Mouse (Mus musculus) layer of hippocampus, postnatal 25 days (tissue): ENCODE measurements around the gene Zfp445. TPM values are rescaled to one million over a fixed set of nuclear protein-coding genes. Genes with fewer than 3 reads are reported as not detected.
A peak's percentile ranks its signal among the peaks of the same experiment; 100 is the strongest.
"Not testable (repeated sequence)": the region's sequence is repeated elsewhere in the genome, so short reads cannot be mapped to it uniquely, and the experiment has no call there.

ENCODE experiments used
- DNase-seq, 2 experiments: peaks; one replicate each; pipeline ENCODE4 v3.0.0; 2022; ENCODE audit warnings: mixed read lengths in 2 of 2, low spot score in 1 of 2; ENCODE audit errors: extremely low spot score in 1 of 2
- total RNA-seq, 2 experiments: library from RNA; stranded (reverse); gene quantifications; 2 replicates each; pipeline ENCODE4 v1.2.3; 2021

Zfp445 gene
- total RNA-seq, result 100 to 1,000 TPM; 137 to 183 TPM

- peak; percentile 59 to 64 for DNase-seq
These were observed at the start of gene Zfp445 for GRCm38 (mm10) chr9:122865697-122866166. TSS of gene Zfp445 (minus strand) at chr9:122866006.

DNA sequence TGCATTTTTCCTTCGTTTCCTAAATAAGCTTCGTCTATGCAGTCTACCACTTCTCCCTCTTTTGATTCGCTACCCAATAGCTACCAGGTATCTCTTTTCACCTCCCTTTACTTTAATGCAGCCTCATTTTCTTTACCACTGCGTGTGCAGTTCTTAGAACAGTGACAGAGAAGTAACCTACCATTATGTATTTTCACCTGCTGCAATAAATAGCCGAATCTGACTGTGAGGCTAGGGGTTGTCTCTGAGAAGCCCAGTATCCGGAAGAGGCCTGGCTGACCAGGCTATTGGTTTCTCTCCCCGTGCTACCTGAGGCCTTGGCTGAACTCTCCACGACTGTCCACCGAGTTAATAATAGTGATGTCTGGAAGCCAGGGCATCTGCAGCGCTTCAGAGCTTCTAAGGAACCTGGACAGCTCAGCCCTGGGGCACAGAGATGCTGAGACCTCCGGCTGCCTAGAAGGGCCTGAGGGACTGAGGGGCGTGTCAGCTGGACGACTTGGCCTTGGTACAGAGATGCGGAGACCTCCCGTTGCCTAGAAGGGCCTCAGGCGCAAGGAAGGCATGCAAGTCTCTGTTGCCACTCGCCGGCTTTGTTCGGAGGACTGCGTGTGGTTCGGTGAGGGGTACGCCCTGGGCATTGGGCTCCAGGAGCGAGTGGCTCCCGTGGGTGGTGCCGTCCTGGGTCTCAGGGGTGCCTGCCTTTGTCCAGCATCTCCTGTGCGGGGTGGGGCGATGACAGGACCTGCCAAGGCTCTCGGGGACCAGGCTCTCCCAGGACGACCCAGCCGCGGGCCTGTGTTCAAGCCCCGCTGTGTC is 37.1 kb upstream of the Zfp445 start:
- DNase-seq, result peak; percentile 10 to 29

DNA sequence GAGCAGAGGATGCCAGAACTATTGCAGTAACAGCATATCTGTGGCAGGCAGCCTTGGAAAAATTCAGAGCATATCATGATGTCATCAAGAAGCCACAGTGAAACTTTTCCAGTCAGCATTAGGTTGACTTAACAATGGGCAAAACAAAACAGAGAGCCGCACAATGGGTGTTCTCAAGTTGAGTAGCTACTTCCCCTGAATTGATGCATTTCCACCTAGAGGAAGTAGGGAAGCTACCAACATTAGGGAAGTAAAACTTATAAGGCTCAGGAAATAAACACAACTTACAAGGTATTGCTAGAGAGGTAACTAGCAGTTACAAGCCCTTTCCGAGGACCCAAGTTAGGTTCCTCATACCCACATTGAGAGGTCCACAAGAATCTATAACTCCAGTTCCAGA is 35.2 kb upstream of the Zfp445 start:
- no peak for DNase-seq

GRCm38 (mm10) chr9:122886372-122887179 is 20.8 kb upstream of the Zfp445 start:
- peak; percentile 43 to 49 for DNase-seq

DNA sequence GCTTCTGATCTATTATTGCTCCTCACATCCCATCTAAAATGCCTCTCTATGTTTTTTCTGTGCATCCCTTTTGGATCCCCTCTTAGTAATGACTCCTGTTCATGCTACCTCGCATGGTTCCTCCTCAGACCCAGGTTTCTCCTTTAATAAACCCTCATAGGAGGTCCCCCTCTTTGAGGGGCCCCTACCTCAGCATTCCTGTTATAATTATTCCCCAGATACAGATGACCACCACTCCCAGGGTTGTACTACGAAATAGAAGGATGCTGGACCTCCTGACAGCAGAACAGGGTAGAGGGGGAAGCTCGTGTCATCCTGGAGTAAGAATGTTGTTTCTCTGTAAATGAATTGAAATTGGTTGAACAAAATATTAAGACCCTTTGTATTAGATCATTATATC is 19.6 kb upstream of the Zfp445 start, which contains the start of gene Zkscan7:
Gene Zkscan7 (plus strand): TSS at position 301 of the 400 bp plus-strand sequence.
- DNase-seq, result no peak

- DNase-seq, result no peak
These were observed 9.3 kb upstream of the Zfp445 start for GRCm38 (mm10) chr9:122875145-122875544.

DNA sequence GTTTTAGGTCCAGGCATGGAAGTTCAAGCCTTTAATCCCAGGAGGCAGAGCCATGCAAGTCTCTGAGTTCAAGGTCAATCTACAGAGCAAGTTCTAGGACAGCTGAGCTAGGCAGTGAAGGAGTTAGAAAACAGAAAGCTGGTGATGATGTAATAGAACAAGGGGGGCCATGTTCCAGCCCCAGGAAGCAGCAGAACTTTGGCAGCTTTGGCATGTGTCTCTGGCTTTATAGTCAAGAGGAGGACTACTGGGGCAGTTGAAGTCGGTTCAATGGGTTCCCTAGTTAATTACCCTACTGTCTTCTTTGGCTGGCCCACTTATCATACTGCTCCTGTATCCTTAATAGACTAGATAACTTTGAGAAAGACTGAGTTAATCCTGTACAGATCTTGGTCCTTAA is 8.8 kb upstream of the Zfp445 start:
- no peak for DNase-seq

GRCm38 (mm10) chr9:122872595-122872994 is 6.8 kb upstream of the Zfp445 start:
- DNase-seq, result no peak

- no peak for DNase-seq
These were observed 386 bp upstream of the Zfp445 start for GRCm38 (mm10) chr9:122866192-122866591.

DNA sequence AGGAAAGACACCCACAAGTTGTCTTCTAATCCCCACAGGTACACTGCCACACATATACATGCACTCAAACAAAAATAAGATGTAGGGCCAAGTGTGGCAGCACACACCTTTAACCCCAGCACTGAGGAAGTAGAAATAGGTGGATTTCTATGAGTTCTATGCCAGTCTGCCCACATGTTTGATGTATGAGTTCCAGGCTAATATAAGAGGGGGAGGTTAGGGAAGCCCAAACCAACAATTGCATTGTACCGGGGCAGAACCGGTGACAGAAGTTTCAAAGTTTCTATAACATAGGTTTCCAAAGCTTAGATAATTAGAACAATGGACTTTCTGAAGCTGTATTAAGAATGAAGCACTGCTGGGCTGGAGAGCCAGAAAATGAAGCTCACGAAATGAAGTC is 958 bp downstream of the Zfp445 start:
- DNase-seq, result no peak

GRCm38 (mm10) chr9:122863731-122864130 is 2.1 kb downstream of the Zfp445 start:
- no peak for DNase-seq

DNA sequence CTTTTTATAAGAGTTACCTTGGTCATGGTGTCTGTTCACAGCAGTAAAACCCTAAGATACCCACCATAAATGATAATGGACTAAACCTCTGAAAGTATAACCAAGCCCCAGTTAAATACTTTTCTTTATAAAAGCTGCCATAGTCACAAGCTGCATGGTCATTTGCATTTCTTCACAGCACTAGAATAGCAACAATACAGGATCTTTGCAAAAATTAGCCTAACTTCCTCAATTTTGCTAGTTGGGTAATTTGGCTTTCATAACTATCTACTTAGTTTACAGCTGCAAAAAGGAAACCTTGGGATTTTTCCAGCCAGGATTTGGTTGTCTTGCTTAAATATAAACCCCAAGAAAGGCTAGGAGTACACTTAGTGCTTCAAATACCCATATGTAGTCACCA is 5.1 kb downstream of the Zfp445 start:
- no peak for DNase-seq

- no peak for DNase-seq
These were observed 9.1 kb downstream of the Zfp445 start for GRCm38 (mm10) chr9:122856716-122857115.

DNA sequence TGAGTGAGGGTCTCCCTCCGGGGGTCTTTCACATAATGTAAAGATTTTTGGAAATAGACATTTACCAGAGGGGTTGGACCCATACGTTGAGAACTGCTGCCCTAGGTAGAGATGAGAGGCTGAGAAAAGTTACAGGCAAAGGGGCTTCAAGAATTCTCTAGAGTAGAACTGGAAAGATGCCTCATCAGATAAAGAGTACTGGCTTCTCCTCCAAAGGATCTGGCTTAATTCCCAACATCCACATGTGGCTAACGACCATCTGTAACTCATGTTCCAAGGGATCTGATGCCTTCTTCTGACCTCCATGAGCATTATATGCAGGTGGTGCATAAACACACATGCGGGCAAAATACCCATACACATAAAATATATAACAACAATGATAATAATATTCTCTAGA is 10.2 kb downstream of the Zfp445 start:
- DNase-seq, result no peak

DNA sequence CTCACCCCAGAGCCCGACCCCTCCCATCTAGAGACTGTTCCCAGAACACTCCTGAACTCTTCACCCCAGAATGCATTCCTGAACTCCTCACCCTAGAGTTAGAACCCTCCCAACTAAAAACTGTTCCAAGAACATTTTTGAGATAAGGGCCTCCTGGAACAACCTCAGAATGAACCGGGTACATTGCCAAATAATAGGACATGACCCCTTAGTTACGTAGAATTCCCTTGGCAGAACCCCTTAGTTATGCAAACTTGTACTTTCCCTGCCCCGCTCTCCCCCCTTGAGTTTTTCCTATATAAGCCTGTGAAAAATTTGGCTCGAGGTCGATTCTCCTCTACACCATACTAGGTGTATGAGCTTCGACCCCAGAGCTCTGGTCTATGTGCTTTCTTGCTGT is 10.7 kb downstream of the Zfp445 start:
- not testable (repeated sequence) for DNase-seq

GRCm38 (mm10) chr9:122854526-122854925 is 11.3 kb downstream of the Zfp445 start:
- DNase-seq, result no peak

DNA sequence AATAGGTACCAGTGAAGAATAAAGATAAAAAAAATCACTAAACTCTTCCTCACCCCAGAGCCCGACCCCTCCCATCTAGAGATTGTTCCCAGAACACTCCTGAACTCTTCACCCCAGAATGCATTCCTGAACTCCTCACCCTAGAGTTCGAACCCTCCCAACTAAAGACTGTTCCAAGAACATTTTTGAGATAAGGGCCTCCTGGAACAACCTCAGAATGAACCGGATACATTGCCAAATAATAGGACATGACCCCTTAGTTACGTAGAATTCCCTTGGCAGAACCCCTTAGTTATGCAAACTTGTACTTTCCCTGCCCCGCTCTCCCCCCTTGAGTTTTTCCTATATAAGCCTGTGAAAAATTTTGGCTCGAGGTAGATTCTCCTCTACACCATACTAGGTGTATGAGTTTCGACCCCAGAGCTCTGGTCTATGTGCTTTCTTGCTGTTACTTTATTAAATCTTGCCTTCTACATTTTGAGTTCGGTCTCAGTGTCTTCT is 17.9 kb downstream of the Zfp445 start:
- DNase-seq, result not testable (repeated sequence)

GRCm38 (mm10) chr9:122846156-122846555 is 19.6 kb downstream of the Zfp445 start:
- peak in 1 of 2 experiments; percentile 34 for DNase-seq

GRCm38 (mm10) chr9:122845621-122846020 is 20.2 kb downstream of the Zfp445 start:
- DNase-seq, result no peak

DNA sequence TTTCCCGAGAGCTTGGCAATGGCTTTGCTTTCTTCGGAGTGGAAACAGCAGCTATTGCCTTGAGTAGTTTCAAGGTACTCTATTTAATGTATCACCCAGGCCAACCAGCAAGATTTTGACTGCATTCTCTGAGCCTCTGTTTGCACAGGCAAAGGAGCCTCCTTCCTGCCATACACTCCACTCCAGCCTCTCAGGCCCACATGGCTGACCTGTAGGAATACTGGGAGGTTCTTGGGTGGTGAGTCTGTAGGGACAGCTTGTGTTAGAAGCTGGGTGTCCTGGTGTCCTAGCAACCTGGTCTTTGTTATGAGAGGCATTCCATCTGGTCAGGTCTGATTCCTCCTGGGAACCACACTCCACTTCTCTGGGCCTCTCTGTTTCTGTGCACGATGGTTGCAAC is 22.0 kb downstream of the Zfp445 start, which contains the start of gene Gm35549:
Gene Gm35549 (minus strand): TSS at position 276 of the 400 bp plus-strand sequence.
- DNase-seq, result no peak

- peak in 1 of 2 experiments; percentile 24 for DNase-seq
These were observed 28.1 kb downstream of the Zfp445 start for GRCm38 (mm10) chr9:122837680-122838079.
